Mouse (Mus musculus) limb, embryonic 10.5 days (tissue): ENCODE results near the gene Usp32. TPM values are rescaled to one million over a fixed set of nuclear protein-coding genes. Genes with fewer than 3 reads are reported as not detected.

ENCODE experiments used
- DNase-seq: peaks from one replicate; pipeline ENCODE4 v3.0.0-alpha.2; 2017; ENCODE audit warnings: low spot score
- H3K27ac ChIP-seq: fragments of 300-500 bp; sonication (generic); 2 replicates; pipeline ENCODE4 v1.5.1; 2016; ENCODE audit warnings: mild to moderate bottlenecking
- H3K27me3 ChIP-seq: fragments of 300-500 bp; sonication (generic); 2 replicates; pipeline ENCODE4 v1.6.1; 2016; ENCODE audit warnings: low read depth, mild to moderate bottlenecking; ENCODE audit not compliant: poor library complexity, severe bottlenecking
- H3K36me3 ChIP-seq: fragments of 300-500 bp; sonication (generic); 2 replicates; pipeline ENCODE4 v1.6.1; 2016; ENCODE audit warnings: mild to moderate bottlenecking, moderate library complexity
- H3K4me1 ChIP-seq: fragments of 300-500 bp; sonication (generic); 2 replicates; pipeline ENCODE4 v1.6.1; 2016
- H3K4me3 ChIP-seq: fragments of 300-500 bp; sonication (generic); 2 replicates; pipeline ENCODE4 v1.5.1; 2016; ENCODE audit warnings: mild to moderate bottlenecking, moderate library complexity
- H3K9me3 ChIP-seq: fragments of 300-500 bp; sonication (generic); replicated peaks from 2 replicates; pipeline ENCODE4 v1.6.1; 2016; ENCODE audit warnings: mild to moderate bottlenecking
- WGBS: fragments of 180-500 bp; shearing (Covaris S2); methylation state at CpG from one replicate; pipeline ENCODE4 v1.1.7; 2016; 5-methylcytosine and 5-hydroxymethylcytosine counted together
- polyA plus RNA-seq: library from polyadenylated mRNA; unstranded; fragments of >200 nt; fragmentation: Nextera tagmentation; extraction: Ambion mirVana; gene quantifications from 2 replicates; pipeline ENCODE4 v1.2.1, GENCODE M21; 2016

Usp32 gene
- polyA plus RNA-seq, 1 experiment from 2014 or later = 4.5 TPM

DNA sequence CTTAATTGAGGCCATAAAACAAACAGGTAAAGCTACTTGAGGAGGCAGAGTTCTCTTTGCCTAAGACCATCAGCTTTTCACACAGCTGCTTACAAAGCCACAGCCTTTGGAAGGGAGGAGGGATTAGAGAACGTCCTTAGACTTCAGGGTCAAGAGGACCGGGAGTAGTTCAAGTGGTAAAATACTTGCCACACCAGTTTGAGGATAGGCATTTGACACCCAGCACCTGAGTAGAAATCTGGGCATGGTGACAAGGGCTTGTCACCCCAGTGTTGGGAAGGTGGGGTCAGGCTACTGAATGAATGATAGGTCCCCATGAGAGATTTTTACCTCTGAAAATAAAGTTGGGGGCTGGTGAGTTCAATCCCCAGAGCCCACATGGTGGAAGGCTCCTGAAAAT, 187.3 kb downstream of the Usp32 start:
- WGBS = 31% methylated on average over 2 of the region's 2 CpGs
- Histone ChIP-seq H3K36me3 (no peaks in the 10 kb centered on the region), H3K27me3 (peaks cover 20% of the 10 kb centered on the region), H3K4me1 (peaks cover 5% of the 10 kb centered on the region), H3K4me3 (no peak overlapping the region), H3K27ac (no peak overlapping the region), H3K9me3 (no peaks in the 10 kb centered on the region)
- no peak for DNase-seq

DNA sequence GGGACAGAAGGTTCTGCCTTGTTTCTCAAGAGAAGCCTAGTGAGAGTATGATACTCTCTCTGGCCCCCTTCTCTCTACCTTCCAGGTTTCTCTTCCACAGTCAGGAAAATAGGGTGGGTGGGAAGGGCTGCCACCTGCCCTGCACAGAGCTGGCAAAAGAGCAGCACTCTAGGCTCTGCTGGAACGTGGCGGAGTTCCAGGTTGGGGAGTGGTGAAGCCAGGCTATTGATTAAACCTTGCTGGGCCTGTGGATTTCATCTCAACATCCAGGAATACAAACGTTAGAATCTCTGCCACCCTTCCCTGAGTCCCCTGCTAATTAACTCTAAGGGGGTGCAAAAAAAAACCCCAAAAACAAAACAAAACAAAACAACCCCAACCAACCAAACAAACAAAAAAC, 191.4 kb downstream of the Usp32 start:
- Histone ChIP-seq H3K36me3 (no peaks in the 10 kb centered on the region), H3K4me1 (peaks cover 20% of the 10 kb centered on the region), H3K9me3 (no peaks in the 10 kb centered on the region), H3K4me3 (no peak overlapping the region), H3K27me3 (peaks cover 23% of the 10 kb centered on the region), H3K27ac (no peak overlapping the region)
- no peak for DNase-seq
- 58% methylated on average over 3 of the region's 3 CpGs for WGBS

DNA sequence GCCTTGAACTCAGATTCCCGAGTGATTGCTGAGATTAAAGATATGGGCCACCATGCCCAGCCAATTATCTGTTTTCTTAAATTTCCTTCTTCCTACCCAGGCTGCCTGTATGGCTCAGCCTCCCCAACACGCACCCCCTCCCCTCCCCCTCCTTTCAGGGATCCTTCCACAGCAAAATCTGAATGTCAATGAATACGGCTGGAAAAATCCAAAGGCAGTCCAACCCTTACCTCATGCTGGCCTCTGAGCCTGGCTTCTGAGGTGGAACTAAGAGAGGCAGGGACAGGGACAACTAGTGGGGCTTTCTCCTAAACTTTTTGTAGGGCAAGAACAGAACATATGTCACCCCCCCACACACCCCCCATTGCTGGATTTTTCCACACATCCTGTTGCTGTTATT, 191.8 kb downstream of the Usp32 start:
- WGBS = 72% methylated on average over 3 of the region's 3 CpGs
- H3K36me3 ChIP-seq = no peaks in the 10 kb centered on the region
- peaks cover 27% of the 10 kb centered on the region for H3K27me3 ChIP-seq
- no peak for DNase-seq
- no peak overlapping the region for H3K4me3 ChIP-seq
- H3K9me3 ChIP-seq = no peaks in the 10 kb centered on the region
- H3K4me1 ChIP-seq = peaks cover 23% of the 10 kb centered on the region
- H3K27ac ChIP-seq = no peak overlapping the region

DNA sequence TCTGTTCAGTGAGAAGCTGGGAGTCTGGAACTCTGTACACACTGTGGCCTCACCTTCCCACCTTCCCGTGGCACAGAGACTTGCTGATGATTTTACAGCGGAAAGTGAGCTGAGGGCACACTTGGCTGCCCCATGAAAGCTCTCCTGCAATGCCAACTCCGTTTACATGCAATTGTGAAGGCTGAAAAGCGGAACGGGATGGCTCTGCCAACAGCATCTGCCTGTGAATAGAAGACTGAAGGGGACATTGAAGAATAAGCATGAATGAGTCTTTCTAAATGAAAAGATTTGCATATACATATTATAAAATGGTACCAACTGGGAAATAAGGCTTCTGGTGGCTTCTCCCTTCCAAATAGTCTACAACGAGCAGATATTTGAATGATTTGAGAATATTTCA, 192.8 kb downstream of the Usp32 start:
- DNase-seq = no peak
- Histone ChIP-seq H3K27ac (no peak overlapping the region), H3K27me3 (peaks cover 31% of the 10 kb centered on the region), H3K4me1 (peaks cover 23% of the 10 kb centered on the region), H3K36me3 (no peaks in the 10 kb centered on the region), H3K9me3 (no peaks in the 10 kb centered on the region), H3K4me3 (no peak overlapping the region)
- 80% methylated on average over 6 of the region's 6 CpGs for WGBS

DNA sequence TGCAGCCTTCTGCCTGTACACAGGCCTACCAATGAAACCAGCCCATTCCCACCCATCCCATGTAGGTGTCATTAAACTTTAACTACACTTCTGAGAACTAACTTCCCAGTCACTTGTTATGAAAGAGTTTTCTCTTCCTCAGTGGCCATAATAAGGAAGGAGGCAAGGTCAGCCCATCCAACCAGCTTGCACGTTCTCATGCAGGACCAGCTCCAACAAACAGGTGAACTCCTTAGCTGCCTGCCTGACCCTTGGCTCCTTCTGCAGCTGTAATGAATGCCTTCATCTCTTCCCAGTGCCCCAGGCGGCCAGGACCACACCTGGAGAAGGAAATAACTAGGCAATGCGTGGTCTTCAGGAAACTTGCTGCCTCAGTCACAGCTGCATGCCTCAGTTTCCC, 194.1 kb downstream of the Usp32 start:
- no peak for DNase-seq
- H3K4me3 ChIP-seq = no peak overlapping the region
- peaks cover 31% of the 10 kb centered on the region for H3K27me3 ChIP-seq
- no peaks in the 10 kb centered on the region for H3K36me3 ChIP-seq
- 52% methylated on average over 3 of the region's 3 CpGs for WGBS
- H3K9me3 ChIP-seq = no peaks in the 10 kb centered on the region
- H3K4me1 ChIP-seq = peaks cover 23% of the 10 kb centered on the region
- no peak overlapping the region for H3K27ac ChIP-seq

DNA sequence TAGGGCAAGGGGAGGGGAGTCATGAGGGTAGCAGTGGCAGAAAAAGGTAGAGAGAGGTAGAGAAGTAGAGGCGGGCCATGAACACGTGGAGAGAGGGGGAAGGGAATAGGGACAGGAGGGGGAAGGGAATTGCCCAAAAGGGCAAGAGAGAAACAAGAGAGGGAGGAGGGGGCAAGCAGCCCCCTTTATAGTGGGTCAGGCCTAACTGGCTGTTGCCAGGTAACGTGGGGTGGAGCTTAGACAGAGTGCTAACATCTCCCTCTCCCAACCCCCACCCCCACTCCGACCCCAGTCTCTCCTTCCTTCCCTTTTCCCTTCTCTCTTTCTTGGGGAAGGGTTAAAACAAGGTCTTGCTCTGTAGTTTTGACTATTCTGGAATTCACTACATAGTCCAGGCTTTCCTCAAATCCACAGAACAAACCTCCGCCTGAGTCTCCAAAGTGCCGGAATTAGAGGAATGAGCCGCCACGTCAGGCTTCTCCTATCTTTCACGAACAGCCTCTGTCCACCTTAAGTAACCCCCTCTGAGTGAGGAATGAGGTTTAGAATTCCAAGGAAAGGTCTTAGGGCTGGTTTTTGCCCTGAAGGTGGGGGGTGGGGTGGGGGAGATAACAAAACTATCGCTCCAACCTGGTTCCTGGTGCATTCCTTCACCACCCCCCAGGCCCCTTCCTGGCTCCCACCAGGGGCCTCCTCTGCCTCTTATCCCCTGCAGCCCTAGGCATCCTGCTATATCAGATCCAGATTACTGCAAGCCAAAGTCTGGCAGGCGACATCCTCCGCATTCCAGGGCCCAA, 195.1 kb downstream of the Usp32 start:
- H3K36me3 ChIP-seq = no peaks in the 10 kb centered on the region
- 3% methylated on average over 12 of the region's 12 CpGs for WGBS
- H3K27ac ChIP-seq = no peak overlapping the region
- peaks cover 31% of the 10 kb centered on the region for H3K27me3 ChIP-seq
- no peaks in the 10 kb centered on the region for H3K9me3 ChIP-seq
- H3K4me3 ChIP-seq = no peak overlapping the region
- DNase-seq = no peak
- peaks cover 23% of the 10 kb centered on the region for H3K4me1 ChIP-seq

DNA sequence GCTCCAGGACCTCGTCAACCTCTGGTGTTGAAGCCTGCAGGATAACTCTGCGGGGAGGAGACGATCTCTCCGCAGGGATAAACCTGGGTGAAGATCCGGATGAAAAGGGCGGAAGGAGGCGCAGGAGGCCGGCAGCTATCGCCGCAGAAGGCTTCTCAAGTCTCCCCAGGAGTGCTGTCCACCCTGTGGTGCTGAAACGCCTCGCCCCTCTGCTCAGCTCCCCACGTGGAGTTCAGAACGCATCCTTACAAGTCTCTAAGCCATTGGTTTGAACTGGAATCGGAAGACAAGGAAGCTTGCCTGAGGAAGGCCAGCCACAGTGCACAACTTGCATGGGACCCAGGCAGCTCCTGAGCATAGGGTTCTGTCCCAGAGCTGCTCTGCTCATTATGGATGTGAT, 196.0 kb downstream of the Usp32 start:
- H3K4me1 ChIP-seq = peaks cover 23% of the 10 kb centered on the region
- 0 out of 2 replicates have a peak overlapping the region, but pooled peaks have one; percentile 10 for H3K4me3 ChIP-seq
- DNase-seq = peak; percentile 84
- H3K27ac ChIP-seq = no peak overlapping the region
- under 1% methylated on average over 15 of the region's 15 CpGs for whole genome bisulfite sequencing
- H3K9me3 ChIP-seq = no peaks in the 10 kb centered on the region
- peaks cover 31% of the 10 kb centered on the region for H3K27me3 ChIP-seq
- H3K36me3 ChIP-seq = no peaks in the 10 kb centered on the region

DNA sequence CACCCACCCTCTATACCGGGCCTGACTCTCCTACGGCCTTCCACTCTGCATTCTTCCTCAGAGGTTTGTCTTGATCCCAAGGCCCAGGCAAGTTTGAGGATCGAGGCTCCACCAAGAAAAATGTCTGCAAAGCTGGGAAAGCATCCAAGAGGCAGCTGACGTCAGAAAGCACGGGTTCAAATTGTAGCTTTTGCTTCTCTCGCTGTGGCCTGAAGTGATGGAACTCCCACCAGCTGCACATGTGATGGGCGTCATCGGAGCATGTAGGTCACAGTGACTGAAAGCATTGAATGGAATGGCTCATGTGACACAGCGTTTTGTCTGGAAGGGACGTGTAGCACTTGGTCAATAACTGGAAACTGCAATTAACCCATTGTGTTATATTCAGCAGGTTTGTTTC, 199.8 kb downstream of the Usp32 start:
- H3K27ac ChIP-seq = no peak overlapping the region
- DNase-seq = no peak
- 85% methylated on average over 10 of the region's 10 CpGs for WGBS
- H3K36me3 ChIP-seq = no peaks in the 10 kb centered on the region
- no peaks in the 10 kb centered on the region for H3K9me3 ChIP-seq
- peaks cover 20% of the 10 kb centered on the region for H3K4me1 ChIP-seq
- peaks cover 25% of the 10 kb centered on the region for H3K27me3 ChIP-seq
- H3K4me3 ChIP-seq = no peak overlapping the region

DNA sequence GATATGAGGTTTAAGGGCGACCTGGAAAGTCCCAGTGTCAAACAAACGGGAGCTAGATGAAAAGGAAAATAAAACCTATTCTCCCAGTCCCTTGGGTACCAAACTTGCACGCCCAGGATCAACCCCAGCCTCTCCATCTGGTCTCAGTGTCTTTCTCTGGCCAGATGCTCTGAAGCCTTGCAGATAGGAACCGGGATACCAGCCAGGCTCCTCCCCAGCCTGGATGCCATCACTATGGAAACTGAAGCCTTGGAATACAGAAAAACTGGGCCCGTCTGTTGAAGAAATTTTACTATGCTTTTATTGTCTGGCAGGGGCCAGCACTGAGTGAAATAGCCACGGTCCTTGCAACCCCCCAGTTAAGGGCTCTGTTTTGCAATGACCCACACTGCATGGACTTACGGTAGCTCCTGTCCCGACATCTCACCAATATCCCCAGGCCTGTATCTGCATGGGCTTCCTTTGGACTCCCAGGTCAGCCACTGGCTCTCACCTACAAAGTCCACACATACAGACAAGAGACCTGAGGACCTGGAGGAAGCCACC, 200.4 kb downstream of the Usp32 start:
- WGBS = 73% methylated on average over 8 of the region's 8 CpGs
- H3K4me1 ChIP-seq = peaks cover 14% of the 10 kb centered on the region
- no peak overlapping the region for H3K4me3 ChIP-seq
- DNase-seq = no peak
- H3K36me3 ChIP-seq = no peaks in the 10 kb centered on the region
- peaks cover 19% of the 10 kb centered on the region for H3K27me3 ChIP-seq
- H3K27ac ChIP-seq = no peak overlapping the region
- no peaks in the 10 kb centered on the region for H3K9me3 ChIP-seq

Other genes starting within 250 kb of the Usp32 start
- 91.5 and 103 TPM in 2 replicates for gene Znhit3, start 223.8 kb downstream of the Usp32 start, polyA plus RNA-seq
- 0.20 and 0.97 TPM in 2 replicates for gene Car4, start 182.4 kb downstream of the Usp32 start, polyA plus RNA-seq
- gene 1700125H20Rik, start 30.2 kb upstream of the Usp32 start, polyA plus RNA-seq = 0.39 TPM in 1 of 2 replicates, not detected in the other
- 39.3 and 42.8 TPM in 2 replicates for gene Appbp2, start 95.0 kb upstream of the Usp32 start, polyA plus RNA-seq
- 22.7 and 24.7 TPM in 2 replicates for gene Ppm1d, start 171.1 kb upstream of the Usp32 start, polyA plus RNA-seq
- gene Bcas3, start 213.0 kb upstream of the Usp32 start, polyA plus RNA-seq = 21.2 and 26.5 TPM in 2 replicates